Mouse (Mus musculus): ENCODE data around the gene Krt14. TPM values are rescaled to one million over a fixed set of nuclear protein-coding genes. Genes with fewer than 3 reads are reported as not detected.

Krt14 gene
- total RNA-seq, 2 experiments from 2014 or later, result not detected

GRCm38 (mm10) chr11:100168071-100168470 is 39.3 kb downstream of the Krt14 start:
- DNase-seq (ENCODE audit: low spot score in 2 of 2), result no peak

GRCm38 (mm10) chr11:100164392-100164791 is 43.0 kb downstream of the Krt14 start:
- no peak for DNase-seq (ENCODE audit: low spot score in 2 of 2)

DNA sequence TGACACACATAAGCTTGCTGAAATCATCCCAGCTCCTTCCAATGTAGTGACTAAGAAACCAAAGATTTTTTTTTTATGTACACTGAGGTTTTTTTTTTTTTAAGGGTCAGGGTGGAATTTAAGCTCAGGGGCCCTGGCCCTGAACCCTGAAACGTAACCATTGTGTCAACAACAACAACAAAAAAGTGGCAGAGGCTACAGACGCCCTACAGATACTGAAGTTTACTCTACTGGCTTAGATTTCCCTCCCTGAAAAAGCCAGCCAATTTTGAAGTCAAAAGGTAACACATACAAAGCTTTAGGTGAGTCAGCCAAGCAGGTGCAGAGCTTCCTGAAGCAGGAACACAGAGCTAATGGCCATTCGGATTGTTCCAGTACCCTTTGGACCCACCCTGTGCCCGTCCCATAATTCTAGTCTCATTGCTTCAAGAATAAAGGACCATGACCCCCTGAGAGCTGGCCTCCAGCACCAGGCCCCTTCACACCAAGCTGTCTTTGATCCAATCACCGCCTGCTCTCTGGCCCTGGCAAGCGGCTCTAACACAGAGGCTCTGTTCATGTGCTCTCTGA is 49.4 kb downstream of the Krt14 start:
- no peak for DNase-seq (ENCODE audit: low spot score in 2 of 2)

DNA sequence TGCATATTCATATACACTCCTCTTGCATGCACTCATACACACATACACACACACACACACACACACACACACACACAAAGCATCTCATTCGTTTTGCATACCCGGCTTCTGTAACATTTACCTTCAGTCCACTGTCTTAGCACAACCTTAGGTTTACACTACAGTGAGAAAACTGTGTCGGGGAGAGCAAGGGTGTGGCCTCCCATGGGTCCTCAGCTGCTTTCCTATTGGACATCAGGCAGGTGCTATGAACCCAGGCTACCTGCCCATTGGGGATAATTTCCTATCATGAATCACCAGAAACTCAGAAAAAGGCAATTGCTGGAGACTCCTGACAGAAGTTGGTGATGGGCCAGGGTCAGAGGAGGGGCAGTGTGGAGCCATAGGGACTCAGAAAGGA is 50.0 kb downstream of the Krt14 start:
- no peak for DNase-seq (ENCODE audit: low spot score in 2 of 2)

GRCm38 (mm10) chr11:100155497-100156255 is 51.7 kb downstream of the Krt14 start:
- DNase-seq (ENCODE audit: low spot score in 2 of 2), result no peak

Other genes starting within 250 kb of the Krt14 start
- not detected for gene Krtap29-1, start 228.5 kb downstream of the Krt14 start, total RNA-seq (2021)
- gene Krtap16-1, start 221.0 kb downstream of the Krt14 start, total RNA-seq (2021), result not detected
- not detected for gene Krtap17-1, start 213.6 kb downstream of the Krt14 start, total RNA-seq (2021)
- not detected for gene Krt33a, start 191.3 kb downstream of the Krt14 start, total RNA-seq (2021)
- gene Krt33b, start 177.7 kb downstream of the Krt14 start, total RNA-seq (2021), result not detected
- gene Krt34, start 166.0 kb downstream of the Krt14 start, total RNA-seq (2021), result not detected
- gene Krt31, start 157.0 kb downstream of the Krt14 start, total RNA-seq (2021), result not detected
- not detected for gene Krt32, start 119.3 kb downstream of the Krt14 start, total RNA-seq (2021)
- gene Krt35, start 111.3 kb downstream of the Krt14 start, total RNA-seq (2021), result not detected
- not detected for gene Krt36, start 101.9 kb downstream of the Krt14 start, total RNA-seq (2021)
- not detected for gene Krt13, start 86.0 kb downstream of the Krt14 start, total RNA-seq (2021)
- not detected for gene Krt15, start 71.6 kb downstream of the Krt14 start, total RNA-seq (2021)
- not detected for gene Krt19, start 58.9 kb downstream of the Krt14 start, total RNA-seq (2021)
- 1 to 10 TPM; 3.8 to 4.9 TPM for gene Krt9, start 14.3 kb downstream of the Krt14 start, total RNA-seq (2021)
- not detected for gene Krt16, start 41.4 kb upstream of the Krt14 start, total RNA-seq (2021)
- under 1 TPM in 1 of 2 experiments, not detected in 1; 0.28 TPM for gene Krt17, start 53.5 kb upstream of the Krt14 start, total RNA-seq (2021)
- gene Krt42, start 62.3 kb upstream of the Krt14 start, total RNA-seq (2021), result under 1 TPM in 1 of 2 experiments, not detected in 1; 0.35 TPM
- 100 to 1,000 TPM; 831 to 849 TPM for gene Eif1, start 112.3 kb upstream of the Krt14 start, total RNA-seq (2021)
- not detected for gene Gast, start 126.9 kb upstream of the Krt14 start, total RNA-seq (2021)
- gene Hap1, start 148.6 kb upstream of the Krt14 start, total RNA-seq (2021), result 100 to 1,000 TPM; 147 to 179 TPM
- 10 to 100 TPM; 47.2 to 49.3 TPM for gene Jup, start 190.2 kb upstream of the Krt14 start, total RNA-seq (2021)
- 10 to 100 TPM; 10.4 to 11.3 TPM for gene P3h4, start 207.3 kb upstream of the Krt14 start, total RNA-seq (2021)
- gene Fkbp10, start 208.1 kb upstream of the Krt14 start, total RNA-seq (2021), result 1 to 10 TPM; 4.3 to 6.6 TPM
- 10 to 100 TPM; 47.2 to 53.8 TPM for gene Nt5c3b, start 234.3 kb upstream of the Krt14 start, total RNA-seq (2021)
- gene Klhl10, start 234.4 kb upstream of the Krt14 start, total RNA-seq (2021), result 1 to 10 TPM in 1 of 2 experiments, under 1 TPM in 1; 0.82 to 1.2 TPM

All from left cerebral cortex, adult 18-20 months (tissue).